Mouse (Mus musculus) yolk sac, embryonic 10.5 days (tissue): ENCODE measurements around the gene Chchd4.

ENCODE experiments used
- DNase-seq: peaks from one replicate; pipeline ENCODE4 v3.0.0-alpha.2; 2017; ENCODE audit warnings: low spot score

The Chchd4 gene

DNA sequence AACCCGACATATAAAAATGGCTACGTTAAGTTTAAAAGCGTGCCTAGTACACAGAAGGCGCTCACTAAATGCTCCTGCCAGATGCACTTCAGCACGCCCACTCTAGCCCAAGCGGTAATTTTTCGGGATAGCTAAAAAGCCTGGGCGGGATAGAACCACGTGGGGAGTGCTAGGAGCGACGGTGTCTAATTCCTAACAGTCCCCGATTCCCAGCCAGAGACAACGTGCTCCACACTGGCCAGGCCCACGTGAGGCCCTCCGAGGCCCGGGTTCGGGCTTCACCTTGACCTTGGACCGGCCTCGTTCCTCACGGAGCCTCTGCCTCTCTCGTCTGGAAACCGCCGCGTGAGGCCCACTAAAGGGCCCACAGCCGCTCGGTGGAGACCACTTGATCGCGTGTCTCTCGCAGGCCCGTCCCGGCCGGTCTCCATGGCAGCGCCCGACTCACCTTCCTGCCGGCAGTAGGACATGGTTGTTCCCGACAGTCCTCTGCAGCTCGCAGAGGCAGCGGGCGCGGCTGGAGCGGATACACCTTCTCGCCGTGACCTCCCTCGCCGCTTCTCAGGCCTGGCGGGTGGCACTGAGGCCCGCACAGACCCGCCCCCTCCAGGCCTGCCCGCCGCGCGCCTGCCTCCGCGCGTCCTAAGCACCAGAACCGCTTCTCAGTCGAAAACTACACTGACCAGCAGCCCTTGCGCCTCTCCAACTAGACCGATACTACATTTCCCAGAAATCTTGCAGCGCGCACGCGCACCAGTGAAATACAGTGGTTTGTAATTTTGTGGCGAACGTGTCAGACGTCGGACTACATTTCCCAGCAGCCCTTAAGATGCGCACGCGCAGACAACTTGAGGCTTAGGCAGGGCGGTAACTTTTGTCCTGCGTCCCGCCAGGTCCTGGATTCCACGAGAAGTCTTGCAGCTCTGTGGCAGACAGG is at the start of gene Chchd4, which contains the start of gene Tmem43:
Gene Chchd4, minus strand, starts transcription at position 679 of the 937 bp plus-strand sequence.
Gene Tmem43, plus strand, starts transcription at position 836 of the 937 bp plus-strand sequence.
- peak; percentile 99 for DNase-seq

DNA sequence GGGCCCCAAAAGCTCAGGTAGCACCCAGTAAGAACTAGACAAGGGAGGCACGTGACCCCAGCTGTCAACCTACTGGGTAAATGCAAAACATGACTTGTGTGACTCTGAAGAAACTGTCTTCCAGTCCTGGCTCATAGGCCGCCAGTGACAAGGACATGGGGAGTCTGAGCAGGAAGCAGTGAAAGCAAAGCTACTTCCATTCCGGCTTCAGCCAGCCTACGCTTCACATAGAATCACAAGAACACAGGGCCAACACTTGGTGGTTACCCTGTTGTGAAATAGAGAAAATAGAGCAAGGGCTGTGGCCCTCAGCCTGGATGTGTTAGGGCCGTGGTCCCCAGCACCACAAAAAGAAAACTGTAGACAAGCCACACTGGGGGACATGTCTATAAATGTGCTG is 49.5 kb upstream of the Chchd4 start:
- DNase-seq: no peak

DNA sequence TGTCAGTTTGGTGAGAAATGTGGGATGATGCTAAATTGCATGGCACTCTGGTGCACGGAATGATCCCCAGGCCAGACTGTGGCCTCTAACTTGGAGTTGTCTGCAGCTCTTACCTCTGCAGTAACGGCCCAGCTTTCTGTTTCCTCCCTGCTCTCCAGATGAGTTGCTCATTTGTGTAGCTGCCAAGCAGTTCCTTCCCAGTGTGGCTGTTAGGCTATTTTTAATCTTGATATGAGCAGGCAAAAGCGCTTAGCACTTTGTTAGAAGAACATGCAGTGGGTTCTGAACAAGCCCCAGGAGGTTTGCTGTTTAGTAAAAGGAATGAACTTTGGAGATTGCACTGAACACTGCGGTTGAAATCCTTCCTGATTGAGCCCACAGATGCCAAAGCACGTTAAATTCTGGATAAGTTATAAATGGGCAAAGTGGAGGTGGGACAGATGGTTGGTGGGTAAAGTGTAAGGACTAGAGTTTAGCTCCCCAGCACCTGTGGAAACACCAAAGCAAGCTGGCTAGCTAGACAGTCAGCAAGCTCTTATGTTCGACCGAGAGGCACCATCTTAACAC is 45.2 kb upstream of the Chchd4 start:
- DNase-seq: no peak

DNA sequence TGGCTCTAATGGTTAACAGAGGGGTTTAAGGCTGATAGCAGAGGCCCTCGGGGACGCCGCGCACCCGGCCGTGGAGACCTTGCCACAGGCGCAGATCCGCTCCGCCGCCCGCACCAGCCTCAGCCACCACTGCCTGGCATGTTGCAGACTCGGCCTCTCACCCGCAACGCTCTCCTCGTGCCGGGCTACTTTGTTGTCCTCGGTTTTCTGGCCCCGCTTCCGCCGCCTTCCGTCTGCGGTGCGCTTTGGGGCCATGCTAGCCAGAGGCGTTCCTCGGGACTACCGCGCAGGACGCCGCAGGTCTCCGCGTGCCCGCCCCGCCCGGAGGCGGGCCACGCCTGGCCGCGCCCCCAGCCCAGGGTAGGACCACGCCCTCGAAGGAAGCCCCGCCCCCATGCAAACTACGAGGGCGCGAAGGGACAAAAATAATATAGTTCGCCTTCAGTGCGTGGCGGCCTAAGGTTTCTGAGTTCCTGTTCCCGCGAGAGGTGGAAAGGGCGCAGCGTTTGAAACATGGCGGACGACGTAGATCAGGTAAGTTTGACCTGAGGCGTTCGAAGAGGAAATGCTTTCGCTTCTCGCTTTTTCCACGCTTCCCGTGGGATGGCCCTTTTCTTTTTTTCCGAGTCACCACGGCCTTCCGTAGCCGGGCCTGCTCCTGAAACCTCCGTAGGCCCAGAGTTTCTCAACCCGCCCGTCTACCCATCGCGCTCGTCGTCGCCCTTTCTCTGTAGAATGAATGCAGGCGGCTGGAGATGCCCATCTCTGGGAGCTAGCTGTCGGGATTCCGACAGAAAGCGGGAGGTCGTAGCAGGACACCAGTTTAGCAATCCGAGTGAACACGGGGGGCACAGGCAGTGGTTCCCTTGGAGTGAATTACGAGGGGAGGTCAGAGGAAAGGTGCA is 42.5 kb upstream of the Chchd4 start, which contains the start of the genes Xpc and Lsm3:
Gene Xpc, minus strand, starts transcription at position 344 of the 905 bp plus-strand sequence.
Gene Lsm3, plus strand, starts transcription at position 384 of the 905 bp plus-strand sequence.
- peak; percentile 97 for DNase-seq

DNA sequence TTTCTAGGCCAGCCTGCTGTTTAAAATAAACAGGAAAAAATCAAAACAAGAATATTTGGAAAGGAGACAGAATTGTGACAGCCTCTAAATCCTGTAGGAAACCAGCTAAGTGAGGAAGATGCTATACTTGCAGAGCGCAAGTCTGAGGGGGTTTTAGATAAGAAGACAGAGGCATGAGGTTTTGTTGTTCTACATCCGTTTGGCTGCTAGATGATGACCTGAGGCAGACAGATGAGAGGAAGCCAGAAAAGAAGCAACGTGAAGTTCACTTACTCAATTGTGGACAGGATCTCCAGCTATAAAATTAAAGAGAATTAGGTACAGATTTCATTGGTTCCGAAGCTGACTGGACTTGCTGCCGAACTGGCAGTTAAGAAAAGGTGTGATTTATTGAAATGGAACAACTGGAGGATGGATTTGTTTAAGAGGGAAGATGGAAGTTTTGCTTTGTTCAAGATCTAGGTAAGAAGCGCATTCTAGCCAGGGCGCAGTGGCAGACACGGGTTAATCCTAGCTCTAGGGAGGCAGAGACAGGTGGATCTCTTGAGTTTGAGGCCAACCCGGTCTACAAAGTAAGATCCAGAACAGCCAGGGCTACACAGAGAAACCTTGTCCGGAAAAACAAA is 41.5 kb upstream of the Chchd4 start:
- DNase-seq: no peak

DNA sequence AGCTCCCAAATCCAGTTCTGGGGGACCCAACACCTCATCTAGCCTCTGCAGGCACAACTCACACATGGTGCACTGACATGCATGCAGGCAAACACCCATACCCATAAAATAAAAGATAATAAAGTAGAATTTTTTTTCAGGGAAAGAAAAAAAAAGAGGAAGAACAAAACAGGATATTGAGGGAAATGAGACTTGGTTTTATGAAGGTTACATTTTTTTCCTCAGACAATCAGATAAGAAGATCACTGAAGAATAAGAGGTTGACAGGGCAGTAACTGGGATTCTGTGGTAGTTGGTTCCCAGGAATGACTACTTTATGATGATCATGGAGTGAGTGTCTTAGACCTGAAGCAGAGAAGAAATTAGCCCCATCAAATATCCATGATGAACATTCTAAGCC is 40.8 kb upstream of the Chchd4 start:
- DNase-seq: no peak

DNA sequence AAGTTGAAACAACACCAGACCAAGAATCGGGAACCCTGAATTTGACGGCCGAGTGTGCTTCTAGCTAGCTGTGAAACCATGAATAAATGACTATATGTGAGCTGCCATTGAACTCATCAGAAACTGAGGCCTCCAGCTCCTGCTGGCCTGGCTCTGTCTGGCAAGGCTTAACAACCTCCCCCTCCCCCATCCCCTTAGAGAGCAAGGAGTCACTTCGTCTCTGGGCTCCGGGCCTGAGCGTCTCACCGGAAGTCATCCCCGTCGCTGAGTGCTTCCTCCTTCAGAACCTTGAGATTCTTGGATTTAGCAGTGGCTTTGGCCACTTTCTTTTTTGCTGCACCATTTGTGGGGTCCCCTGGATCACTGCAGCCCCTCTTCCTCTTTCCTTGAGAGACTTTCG is 36.9 kb upstream of the Chchd4 start:
- no peak for DNase-seq

DNA sequence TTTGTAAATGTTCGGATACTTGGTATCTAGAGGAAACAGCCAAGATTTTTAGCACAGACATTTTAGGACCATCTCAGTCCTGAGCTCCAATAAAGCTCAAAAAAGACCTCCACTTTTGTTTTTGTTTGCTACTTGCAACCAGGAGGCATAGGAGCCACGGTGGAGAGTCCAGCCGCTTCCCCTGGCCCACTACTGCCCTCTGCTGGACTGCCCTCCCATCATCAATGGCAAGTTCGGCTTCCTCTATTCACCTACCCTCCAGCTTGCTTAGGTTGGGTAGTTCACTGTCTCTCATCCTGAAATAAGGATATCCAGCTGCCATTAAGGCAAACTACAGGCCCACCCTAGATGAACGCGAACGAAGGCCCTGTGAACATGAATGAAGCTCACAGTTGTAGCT is 36.0 kb upstream of the Chchd4 start:
- peak; percentile 49 for DNase-seq

DNA sequence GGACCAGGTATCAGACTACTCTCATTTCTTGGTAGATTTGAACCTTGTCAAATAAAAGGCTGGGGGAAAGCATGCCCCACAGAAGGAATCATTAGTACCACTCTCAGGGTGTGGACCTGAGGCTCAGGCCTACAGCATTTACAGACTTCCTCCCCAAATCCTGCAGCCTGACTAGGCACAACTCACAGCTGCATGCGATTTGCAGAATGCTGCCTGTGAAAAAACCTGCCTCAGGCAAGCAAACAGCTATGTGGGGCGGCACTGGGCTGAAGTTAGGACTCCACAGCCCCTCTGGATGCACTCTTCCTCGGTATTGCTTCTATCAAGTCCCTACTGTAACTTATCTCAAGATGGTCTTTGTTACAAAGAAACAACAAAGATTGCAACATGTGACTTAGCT is 34.7 kb upstream of the Chchd4 start:
- DNase-seq: no peak

DNA sequence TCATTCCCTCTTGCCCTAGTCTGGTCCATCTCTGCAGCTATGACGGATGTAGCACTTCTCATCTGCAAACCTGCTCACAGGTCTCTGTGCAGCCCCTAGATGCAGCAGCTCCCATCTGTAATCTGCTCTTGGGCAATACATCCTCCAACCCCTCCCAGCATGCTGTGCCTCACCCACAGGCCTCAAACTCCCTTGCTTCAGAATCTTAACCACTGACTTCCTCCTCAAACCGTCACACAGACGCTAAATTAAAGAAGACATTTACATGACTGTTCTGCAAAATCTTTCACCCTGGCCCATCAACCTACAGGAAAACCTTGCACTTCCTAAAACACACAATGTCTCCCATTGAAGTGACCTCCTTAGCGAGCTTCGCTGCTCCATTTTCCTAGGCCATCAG is 32.7 kb upstream of the Chchd4 start:
- DNase-seq: no peak

DNA sequence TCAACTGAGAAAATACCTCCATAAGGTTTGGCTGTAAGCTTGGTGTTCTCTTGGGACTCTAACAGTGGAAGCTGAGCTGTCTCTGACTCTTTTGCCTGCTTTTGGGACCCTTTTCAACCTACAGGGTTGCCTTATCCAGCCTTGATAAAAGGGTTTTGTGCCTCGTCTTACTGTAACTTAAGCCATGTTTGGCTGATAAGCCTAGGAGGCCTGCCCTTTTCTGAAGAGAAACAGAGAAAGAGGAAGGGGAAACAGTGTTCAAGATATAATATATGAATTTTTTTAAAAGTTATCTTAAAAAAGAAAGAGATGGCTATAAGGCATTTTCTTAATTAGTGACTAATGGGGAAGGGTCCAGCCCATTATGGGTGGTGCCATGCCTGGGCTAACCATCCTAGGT is 30.0 kb upstream of the Chchd4 start:
- no peak for DNase-seq

DNA sequence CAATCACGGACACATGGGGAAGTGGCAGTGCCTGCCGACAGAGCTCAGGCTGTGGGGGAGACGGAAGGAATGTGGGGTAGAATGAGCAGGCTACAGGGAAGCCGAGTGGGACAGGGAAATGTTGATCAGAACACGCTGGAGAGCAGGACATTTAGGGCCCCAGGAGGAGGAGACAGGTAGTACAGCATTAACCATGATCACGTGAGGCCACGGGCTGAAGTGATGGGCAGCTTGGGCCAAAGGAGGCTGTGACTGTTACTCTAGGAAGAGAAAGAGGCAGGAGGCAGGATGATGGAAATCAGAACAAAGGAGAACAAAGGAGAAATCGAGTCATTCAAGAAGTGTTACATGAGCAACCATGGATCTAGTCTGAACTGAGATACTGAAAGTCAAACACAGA is 21.2 kb upstream of the Chchd4 start:
- peak; percentile 22 for DNase-seq

DNA sequence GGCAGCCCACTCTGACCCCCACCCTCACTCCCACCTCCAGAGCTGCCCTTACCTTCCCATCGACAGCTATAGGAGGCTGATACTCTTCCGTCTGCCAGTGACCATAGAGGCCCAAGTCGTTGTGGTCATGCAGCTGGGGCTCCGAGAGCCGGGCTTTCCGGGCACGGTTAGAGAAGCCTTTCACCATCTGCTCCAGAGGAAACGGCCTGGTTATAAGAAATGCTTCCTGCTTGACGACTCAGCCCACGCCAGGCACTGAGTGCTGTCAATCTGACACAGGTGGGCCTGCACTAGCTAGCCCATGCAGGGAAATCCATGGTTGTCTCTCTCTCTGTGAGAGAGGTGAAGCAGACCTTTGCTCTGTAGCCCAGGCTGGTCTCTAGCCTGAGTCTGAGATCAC is 19.7 kb upstream of the Chchd4 start:
- DNase-seq: no peak

DNA sequence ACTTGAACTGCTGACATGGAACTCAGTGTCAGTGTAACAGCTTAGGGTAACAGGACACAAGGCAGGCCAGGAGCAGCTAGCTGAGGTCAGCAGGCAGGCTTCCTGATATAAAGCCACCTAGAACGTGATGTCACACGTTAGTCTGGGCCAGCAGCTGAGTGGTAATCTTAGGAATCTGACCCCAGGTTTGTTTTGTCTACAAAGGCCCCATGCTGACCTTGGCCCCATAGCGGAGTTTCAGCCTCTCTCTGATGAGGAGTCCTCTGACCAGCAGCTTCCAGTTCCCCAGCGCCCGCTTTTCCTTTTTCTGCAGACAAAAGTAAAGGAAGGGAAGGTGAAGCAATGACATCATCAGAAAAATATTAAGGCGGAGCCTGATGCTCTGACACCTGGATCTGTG is 17.7 kb upstream of the Chchd4 start:
- peak; percentile 72 for DNase-seq

DNA sequence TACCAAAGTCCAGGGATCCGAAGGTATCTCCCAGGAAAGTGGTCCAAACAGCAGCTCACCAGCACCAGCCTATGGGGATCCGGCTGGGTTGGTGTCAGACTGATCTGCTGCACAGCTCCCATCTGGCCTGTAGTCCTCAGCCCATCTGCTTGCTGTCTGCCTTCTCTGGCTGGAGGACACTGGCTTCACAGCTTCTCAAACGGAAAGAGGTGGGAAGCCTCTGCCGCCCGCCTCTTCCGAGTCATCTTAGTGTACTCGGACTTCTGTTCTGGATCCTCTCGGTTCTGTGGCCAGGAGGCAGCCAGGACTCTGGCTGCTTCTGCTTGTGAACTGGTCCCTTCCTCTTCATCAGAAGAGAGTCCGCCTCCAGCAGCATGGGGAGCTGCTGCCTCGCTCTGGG is 16.5 kb upstream of the Chchd4 start:
- DNase-seq: no peak

DNA sequence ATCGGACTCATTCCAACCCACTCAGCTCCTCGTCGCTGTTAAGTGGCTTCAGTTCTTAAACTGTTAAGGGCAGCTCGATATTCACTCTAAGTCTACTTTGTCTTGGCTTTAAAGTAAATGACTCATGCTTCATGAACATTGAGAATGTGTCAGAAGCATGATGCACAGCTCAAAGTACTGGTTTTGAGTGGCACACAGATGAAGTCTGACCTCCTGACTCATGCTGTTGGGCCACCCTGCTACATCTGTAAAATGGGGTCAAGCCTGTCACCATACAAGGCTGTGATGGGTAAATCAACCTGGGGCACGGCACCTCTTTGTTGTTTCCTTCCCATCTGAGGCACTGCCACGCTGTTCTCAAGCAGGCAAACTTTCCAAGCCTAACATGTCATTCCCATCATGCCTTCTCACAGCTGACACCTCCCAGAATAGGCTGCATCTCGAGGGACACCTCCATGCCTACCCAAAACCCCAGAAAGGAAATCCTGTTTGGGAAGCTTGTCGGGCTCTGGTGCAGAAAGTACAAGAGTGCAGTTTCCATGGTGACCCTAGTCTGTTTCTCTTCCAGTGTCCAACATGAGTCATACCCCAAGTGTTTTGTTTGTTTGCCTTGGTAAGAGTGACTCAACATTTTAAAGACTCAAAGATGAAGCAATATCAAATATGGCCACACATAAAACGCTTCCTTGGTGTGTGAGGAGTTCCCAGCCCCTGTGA is 15.3 kb upstream of the Chchd4 start:
- peak; percentile 28 for DNase-seq

DNA sequence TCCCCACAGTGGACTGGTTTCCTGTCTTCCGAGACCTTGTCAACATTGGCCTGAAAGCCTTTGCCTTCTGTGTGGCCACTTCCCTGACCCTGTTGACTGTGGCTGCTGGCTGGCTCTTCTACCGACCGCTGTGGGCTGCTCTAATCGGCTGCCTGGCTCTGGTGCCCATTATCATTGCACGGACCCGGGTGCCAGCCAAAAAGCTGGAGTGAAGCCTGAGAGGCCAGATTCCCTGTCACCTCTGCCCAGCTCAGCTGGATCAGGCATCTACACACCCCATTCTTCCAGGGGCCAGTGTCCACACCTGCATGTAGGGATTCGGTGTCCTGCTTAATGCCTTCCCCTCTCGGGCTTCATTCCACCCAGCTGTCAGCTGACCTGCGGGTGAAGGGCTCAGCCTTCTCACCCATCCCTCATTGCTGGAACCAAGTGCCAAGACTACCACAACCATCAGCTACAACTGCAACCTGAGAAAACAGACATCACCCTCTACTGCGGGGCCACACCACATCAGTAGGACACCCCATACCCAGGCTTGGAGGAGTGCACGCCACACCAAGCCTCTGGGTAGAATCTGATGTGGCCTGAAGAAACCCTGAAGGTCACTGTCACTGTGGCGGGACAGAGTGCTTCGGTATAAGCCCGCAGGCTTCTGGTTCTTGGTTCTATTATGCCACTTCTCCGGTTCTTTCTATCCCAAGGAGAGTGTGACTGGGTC is 13.5 kb upstream of the Chchd4 start:
- DNase-seq: no peak

DNA sequence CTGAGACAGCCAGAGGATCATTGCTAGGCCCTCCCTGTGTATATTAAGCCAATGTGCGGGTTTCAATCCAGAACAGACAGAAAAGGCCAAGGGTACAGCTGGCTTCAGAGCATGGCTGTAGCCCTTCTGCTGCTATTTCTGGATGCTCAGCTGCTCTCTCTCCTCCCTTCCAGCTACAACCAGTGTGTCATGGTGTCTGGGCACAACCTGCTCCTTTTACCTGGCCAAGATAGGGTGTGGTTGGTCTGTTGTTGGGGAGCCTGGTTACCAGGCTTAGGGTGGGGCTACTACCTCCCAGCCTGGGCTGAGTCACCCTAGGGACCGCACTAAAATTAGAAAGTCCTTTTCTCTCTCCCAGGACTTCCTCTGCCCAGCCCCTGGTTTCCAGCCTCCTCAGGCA is 10.0 kb upstream of the Chchd4 start:
- no peak for DNase-seq

DNA sequence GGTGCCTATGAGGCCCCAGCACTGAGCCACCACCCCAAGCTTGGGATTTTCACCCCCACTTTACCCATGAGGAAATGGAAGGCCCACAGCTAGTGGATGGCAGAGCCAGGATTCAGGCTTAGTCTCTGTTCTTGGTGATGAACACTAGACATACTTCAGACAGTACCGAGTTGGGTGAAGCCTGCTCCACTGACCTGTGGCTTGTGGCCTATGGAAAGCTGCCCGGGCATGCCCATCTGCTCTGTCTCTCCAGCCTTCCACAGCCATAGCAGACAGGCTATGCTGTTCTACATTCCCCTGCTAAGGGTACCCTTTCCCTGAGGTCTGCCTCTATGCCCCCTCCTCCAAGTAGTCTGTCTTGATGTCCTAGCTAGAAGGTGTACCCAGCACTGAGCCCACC is 3.2 kb upstream of the Chchd4 start:
- no peak for DNase-seq

DNA sequence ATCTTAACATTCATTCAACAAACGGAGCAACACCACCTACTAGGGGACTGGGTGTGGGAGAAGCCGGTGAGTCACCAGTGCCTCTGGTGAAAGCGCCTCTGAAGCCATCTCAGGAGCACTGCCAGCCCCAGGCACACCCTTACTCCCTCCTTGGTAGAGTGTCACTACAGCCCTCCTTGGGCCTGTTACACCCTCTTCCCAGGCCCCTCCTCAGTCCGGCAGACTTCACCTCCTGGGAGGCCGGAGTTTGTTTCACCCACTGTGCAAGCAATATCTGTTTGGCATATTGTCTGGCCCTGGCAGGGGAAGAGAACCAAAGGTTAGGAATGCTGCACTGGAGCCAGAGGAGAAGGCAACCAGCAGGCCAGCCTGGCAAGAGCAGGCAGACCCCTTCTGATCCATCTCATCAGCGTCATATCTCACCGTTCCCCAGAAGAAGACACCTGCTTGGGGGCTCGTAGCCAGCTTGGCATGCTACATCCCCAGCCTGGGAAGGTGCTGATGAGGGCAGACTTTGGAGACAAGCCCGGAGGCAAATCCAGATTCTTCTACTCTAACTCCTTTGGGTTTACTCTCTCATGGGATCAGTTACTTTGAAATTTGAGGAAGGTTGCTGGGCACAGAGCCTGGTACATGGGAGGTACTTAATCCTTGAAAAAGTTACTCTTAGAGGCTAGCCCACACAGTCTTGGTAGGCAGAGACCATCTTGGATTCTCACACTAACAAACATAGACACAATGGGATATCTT is 1.3 kb upstream of the Chchd4 start:
- no peak for DNase-seq
